Mouse (Mus musculus): ENCODE results near the gene Atg101.

GRCm38 (mm10) chr15:101274380-101274779, 9.7 kb upstream of the Atg101 start:
- TF ChIP-seq CTCF (IDR thresholded peaks at IDR 0.05 in 2 of 3, conservative IDR thresholded peaks at IDR 0.05 in 1 of 3; ENCODE audit: control insufficient read depth in 1 of 3, insufficient read depth in 1 of 3, low read depth in 2 of 3, low read length in 3 of 3, poor library complexity in 1 of 3, severe bottlenecking in 1 of 3) (no peak), POLR2A (IDR thresholded peaks at IDR 0.05; ENCODE audit: control insufficient read depth in 1 of 2, insufficient read depth in 1 of 2, low read depth in 1 of 2, low read length in 2 of 2, poor library complexity in 1 of 2) (no peak), ZC3H11A (IDR thresholded peaks at IDR 0.05; ENCODE audit: low read depth, low read length) (no peak), MEF2A (IDR thresholded peaks at IDR 0.05; ENCODE audit: extremely low read depth, insufficient replicate concordance, low read depth, low read length, poor library complexity, severe bottlenecking) (no peak), HCFC1 (IDR thresholded peaks at IDR 0.05; ENCODE audit: low read depth, low read length) (no peak), MYC (IDR thresholded peaks at IDR 0.05; ENCODE audit: low read depth, low read length) (no peak), MAX (IDR thresholded peaks at IDR 0.05; ENCODE audit: low read length) (no peak), POLR2AphosphoS2 (IDR thresholded peaks at IDR 0.05; ENCODE audit: low read length) (no peak), E2F4 (IDR thresholded peaks at IDR 0.05; ENCODE audit: borderline replicate concordance, low read depth, low read length) (no peak)

All from MEL (cell line).